Mouse (Mus musculus): Measurements from ENCODE around the gene Dido1.

DNA sequence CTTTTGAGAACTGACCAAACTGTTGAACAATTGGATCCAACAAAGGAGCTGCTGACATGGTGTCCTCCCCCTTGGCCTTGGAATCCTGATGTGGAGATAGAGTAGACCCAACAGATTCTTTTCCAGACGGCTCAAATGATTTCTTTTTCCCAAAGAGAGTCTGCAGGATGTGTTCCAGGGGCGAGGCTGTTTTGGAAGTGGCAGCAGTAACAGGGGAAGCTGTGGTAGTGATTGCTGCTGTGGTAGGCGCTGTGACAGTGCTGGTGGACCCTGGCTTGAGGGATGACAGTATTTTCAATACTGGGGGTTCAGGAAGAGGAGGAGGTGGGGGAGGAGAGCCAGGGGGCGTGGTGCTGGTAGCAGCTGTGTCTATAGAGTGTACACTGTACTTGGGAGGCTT lies 47.8 kb downstream of the Dido1 start:
- no peak for TF ChIP-seq CTCF (IDR thresholded peaks at IDR 0.05; ENCODE audit: low read depth, low read length)
- TF ChIP-seq POLR2A (IDR thresholded peaks at IDR 0.05; ENCODE audit: insufficient read depth, low read length), result no peak

All from ES-Bruce4 (cell line).